Mouse (Mus musculus) ovary, postnatal 10 days (tissue): ENCODE results near the gene Tmprss6.
A peak's percentile ranks its signal among the peaks of the same experiment; 100 is the strongest.

ENCODE experiments used
- DNase-seq: peaks from one replicate; pipeline ENCODE4 v3.0.0; 2022; ENCODE audit warnings: low spot score

Tmprss6 gene

GRCm38 (mm10) chr15:78468379-78468937 lies at the start of gene Tmprss6:
Gene Tmprss6, minus strand, starts transcription at chr15:78468634.
- DNase-seq: no peak

- DNase-seq: no peak
Observed at GRCm38 (mm10) chr15:78518221-78518620, 49.8 kb upstream of the Tmprss6 start.

DNA sequence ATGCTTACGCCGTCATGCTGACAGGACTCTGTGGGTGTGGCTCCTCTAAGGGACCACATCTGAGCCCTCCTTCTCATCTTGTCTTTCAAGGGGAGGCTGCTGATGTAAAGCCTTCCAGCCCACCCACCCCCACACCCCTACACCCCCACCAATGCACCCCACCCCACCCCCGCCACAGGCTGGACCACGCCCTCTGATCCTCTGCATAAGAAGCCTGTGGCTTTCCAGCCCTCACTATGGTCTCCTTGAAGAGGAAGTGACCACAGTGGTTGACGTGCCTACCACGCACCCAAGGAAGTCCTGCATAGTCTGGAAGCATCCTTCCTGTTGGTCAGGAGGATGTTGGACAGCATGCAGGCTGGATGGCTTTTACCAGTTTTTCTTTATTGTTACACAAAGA lies 47.3 kb upstream of the Tmprss6 start:
- DNase-seq: no peak

DNA sequence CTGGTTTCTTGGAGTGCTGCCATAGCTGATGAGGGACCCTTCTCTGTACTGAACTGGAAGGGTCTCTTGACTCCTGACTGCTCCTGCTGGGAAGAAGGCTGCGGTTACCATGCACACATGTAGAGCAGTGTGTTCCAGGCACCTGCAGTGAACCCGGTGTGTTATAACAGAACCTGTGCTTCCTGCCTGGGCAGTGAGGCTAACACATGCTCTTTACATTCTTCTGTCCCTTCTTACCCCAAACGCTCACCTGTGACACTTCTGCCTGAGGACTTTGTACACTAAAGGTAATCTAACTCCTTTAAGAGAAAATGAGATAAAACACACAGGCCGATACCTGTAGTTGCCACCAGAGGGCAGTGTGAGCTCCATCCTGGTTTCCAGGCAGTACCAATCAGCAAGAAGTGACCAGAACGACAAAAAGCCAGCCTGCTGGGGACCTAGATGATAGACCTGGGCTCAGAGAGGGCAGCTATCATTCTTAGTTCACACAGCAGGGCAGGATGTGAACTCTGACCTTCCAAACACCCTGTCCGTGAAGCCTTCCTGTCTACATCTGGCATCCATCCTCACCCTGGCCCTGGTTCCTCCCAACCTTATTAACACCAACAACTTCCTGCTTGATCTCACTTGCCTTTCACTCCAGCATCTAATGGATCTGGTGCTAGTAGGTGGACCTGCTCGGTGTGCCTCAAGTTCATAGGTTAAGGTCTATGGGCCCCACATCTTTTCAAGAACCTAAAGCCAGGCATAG lies 46.1 kb upstream of the Tmprss6 start:
- peak; percentile 53 for DNase-seq

GRCm38 (mm10) chr15:78513019-78513418 lies 44.6 kb upstream of the Tmprss6 start:
- no peak for DNase-seq

DNA sequence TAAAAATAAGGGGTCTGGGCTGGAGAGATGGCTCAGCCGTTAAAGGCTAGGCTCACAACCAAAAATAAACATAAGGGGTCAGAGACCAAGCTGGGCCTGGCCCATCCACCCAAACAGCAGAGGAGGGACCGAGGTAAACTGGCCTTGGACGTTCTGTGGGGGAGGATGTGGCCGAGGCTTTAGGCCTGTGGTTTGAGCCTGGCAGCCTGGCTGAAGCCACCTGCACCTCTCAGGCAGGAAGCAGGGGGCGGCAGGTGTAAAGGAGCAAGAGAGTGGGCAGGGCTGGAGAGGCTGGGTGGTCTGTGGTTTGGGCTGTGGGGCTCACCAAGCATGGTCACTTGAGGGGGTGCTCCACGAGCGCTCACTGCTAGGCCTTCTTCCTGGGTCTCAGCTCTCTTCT lies 43.5 kb upstream of the Tmprss6 start:
- no peak for DNase-seq

DNA sequence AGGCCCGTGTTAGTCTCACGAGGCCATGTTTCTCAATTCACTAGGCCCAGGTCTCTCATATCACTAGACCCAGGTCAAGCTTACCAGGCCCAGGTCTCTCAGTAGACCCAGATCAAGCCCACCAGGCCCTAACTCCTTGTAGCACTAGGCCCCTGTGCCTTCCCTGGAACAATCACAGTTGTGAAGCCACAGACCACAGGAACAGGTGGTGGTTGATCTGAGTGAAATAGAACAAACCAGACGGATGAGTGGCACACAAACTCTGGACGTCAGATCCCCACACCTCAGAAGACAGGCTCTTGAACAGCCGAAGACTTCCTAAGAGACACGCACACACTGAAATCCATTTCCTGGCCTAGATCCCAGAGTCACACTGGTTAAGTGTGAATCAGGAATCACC lies 42.3 kb upstream of the Tmprss6 start:
- no peak for DNase-seq

- DNase-seq: no peak
Observed at GRCm38 (mm10) chr15:78510121-78510576, 41.7 kb upstream of the Tmprss6 start.

GRCm38 (mm10) chr15:78509297-78509899 lies 41.0 kb upstream of the Tmprss6 start:
- no peak for DNase-seq

GRCm38 (mm10) chr15:78508443-78508842 lies 40.0 kb upstream of the Tmprss6 start:
- DNase-seq: no peak

DNA sequence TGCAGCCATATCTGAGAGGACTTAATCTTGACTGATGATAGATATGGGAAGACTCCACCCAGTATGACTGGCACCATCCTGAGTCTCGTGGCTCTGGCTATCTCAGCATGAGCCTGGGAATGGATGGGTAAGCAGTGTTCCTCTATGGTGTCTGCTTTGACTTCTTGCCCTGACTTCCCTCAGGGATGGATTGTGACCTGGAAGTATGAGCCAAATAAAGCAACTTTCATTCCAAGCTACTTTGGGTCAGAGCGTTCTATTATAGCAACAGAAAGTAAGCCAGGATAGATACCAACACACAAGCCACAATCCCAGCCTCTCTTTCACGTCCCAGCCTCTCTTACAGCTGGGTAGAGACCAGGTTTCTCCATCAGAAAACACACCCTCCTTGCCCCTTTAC lies 37.1 kb upstream of the Tmprss6 start:
- no peak for DNase-seq

- no peak for DNase-seq
Observed at GRCm38 (mm10) chr15:78504816-78505215, 36.4 kb upstream of the Tmprss6 start.

DNA sequence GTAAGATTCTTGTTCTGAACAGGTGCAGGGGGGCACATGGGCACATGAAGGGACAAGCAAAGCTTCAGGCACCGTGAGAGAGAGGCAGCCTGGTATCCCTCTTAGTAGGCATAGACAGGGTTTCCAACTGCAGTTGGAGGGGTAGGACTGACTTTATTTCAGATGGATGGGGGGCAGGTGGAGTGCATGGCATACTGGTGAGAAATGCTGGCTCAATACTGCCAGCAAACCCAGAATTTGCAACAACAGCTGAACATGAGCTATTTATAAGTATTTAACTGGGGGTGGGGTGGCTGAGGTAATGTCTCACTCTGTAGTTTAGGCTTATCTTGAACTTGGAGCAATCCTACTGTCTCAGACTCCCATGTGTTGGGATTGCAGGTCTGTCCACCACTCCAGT lies 35.6 kb upstream of the Tmprss6 start:
- no peak for DNase-seq

DNA sequence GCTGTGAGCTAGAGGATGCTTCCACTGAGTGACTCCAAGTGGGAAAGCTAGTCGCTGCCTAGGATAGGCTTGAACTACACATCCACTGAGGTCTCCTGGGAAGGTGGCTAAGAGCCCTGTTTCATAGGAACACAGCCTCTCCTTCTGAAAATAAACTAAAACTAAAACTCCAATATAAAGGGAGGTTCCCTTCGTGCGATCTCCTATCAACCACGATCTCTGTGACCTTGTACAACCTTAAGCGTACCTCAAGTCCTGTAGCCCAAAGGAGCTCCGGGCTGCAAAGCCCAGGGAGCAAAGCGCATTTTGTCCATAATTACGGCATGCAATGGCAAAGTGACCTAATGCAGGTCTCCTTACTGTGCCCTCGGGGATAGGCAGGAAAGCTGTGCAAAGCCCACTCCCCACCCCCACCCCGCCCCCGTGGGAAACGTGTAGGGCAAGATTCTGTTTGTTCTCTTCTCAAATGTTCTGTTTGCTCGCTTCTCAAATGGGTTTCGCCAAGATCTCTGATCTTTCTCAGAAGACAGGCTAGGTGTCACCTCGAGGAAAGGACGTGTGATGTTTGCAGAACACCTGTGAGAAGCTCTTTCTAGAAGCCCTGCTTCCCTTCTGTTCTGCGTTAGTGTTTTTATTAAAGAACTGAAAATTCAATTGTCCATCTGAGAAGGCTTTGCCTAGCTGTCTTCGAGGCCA lies 34.2 kb upstream of the Tmprss6 start:
- DNase-seq: no peak

- no peak for DNase-seq
Observed at GRCm38 (mm10) chr15:78494968-78495406, 26.6 kb upstream of the Tmprss6 start, which contains the start of gene Il2rb. Gene Il2rb, minus strand, starts transcription at chr15:78495271.

GRCm38 (mm10) chr15:78493401-78494010 lies 25.1 kb upstream of the Tmprss6 start:
- no peak for DNase-seq

DNA sequence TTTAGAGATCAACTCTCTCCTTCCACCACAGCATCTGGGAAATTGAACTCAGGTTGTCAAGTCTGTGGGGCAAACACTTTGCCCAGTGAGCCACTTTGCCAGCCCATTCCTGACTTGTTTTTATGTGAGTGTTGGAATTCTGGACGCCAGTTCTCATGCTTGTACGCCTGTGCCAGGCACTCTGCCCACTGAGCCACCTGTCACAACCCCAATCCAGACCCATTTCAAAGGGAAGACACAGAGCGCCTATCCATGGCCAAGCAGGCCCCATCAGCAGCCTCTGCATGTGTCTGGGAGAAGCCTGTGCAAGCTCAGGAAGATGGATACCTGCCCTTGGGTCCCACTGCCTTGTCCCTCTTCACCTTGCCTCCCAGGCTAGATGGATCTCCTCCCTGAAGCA lies 22.9 kb upstream of the Tmprss6 start:
- DNase-seq: no peak

DNA sequence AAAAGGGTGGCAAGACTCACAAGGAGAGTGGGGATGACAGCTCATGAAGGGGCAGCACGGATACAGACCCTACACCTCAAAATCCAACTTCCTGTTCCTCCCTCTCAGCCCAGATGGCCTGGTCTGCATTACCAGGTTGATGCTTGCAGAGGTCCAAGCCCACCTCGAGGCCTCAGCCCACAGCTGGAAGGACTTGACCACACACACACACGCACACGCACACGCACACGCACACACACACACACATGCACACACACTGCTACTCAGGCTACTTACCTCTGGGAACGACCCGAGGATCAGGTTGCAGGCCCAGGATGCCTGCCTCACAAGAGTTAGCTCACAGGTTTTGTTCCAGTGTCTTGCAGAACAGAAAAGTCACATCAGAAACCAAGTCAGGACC lies 21.5 kb upstream of the Tmprss6 start:
- no peak for DNase-seq

DNA sequence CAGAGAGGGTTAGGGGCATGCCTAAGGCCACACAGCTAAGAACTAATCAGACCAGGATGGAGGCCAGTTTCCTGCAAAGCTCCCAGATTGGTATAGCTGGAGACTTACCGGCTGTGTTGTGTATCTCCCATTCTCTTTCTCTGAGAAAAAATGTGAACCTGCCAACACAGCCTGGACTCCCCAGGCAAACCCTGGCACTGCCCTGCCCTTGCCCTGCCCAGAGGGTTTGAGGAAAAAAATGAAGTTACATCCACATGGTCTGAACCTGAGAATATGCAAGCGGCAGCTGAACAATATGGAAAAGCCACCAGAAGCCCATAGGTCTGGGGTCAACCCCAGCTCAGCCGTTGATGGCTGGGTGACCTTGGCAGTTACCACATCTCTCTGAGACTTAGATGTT lies 20.8 kb upstream of the Tmprss6 start:
- no peak for DNase-seq

DNA sequence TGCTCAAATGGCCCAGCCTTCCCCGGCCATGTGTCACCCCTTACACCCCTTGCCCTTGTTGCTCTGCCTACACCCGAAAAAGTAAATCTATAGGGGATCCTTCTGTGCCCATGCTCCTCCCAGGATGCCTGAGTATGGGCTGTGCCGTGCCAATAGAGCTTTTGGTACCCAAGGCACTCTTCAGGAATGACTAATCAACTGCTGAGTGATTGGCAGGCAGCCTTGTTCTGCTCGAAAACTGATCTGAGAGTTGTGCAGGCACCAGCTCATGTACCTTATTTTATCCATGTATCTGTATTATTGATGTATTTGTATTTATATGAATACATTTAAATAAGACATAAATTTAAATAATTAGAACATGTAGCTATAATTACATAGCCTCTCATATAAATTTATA lies 18.6 kb upstream of the Tmprss6 start:
- no peak for DNase-seq

DNA sequence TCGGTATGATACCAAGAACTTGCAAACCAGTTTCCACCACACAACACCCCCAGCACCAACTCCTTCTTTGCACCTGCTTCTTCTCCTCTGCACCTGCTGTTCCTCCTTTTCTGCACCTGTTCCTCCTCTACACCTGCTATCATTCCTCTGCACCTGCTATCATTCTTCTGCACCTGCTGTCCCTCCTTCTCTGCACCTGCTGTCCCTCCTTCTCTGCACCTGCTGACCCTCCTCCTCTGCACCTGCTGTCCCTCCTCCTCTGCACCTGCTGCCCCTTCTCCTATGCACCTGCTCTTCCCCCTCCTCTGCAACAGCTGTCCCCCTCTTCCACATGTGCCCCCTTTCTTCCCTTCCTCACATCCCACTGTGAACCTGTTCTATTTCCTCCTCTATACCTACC lies 18.1 kb upstream of the Tmprss6 start:
- no peak for DNase-seq

DNA sequence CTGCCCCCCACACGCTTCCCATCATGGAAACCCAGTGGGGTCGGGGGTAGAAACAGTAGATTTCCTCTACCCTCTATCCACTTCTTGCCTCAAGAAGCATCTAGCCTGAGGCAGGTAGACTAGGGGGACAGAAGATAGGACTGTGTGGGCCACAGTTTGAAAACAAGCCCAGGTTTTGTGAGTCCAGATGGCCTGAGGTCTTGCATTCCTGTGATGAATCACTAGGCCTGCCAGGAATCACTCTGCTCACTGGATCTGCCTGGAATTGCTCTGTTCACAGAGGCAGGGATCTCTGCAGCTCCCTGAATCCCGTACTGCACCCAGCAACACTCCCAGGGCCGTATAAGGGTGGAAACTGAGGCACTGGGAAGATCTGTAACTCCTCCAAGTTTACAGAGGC lies 14.9 kb upstream of the Tmprss6 start:
- no peak for DNase-seq
